Mouse (Mus musculus) G1E (cell line): ENCODE results near the gene Ino80b. TPM values are rescaled to one million over a fixed set of nuclear protein-coding genes. Genes with fewer than 3 reads are reported as not detected.

Experiments
- ATAC-seq: 2 replicates; pipeline ENCODE4 v1.8.0; 2016; ENCODE audit warnings: mild to moderate bottlenecking; ENCODE audit not compliant: insufficient number of reproducible peaks, poor library complexity, low FRiP score, severe bottlenecking; ENCODE audit errors: extremely low read depth
- DNase-seq: peaks from one replicate; pipeline ENCODE4 v3.0.0; 2012; ENCODE audit warnings: low spot score
- H3K27me3 ChIP-seq: 2 replicates; pipeline ENCODE4 v1.6.1; 2012; ENCODE audit warnings: mild to moderate bottlenecking, low read length, inconsistent platforms; ENCODE audit not compliant: insufficient read depth
- H3K36me3 ChIP-seq: replicated peaks from 2 replicates; pipeline ENCODE3; 2012; ENCODE audit warnings: mild to moderate bottlenecking, inconsistent platforms
- H3K4me1 ChIP-seq: 2 replicates; pipeline ENCODE4 v1.6.1; 2012; ENCODE audit warnings: low read depth, low read length, inconsistent platforms, mixed read lengths; ENCODE audit not compliant: insufficient read depth
- H3K4me3 ChIP-seq: 2 replicates; pipeline ENCODE4 v1.5.1; 2012; ENCODE audit warnings: low read depth, mild to moderate bottlenecking, inconsistent platforms, low read length, moderate library complexity, mixed read lengths
- H3K9me3 ChIP-seq: replicated peaks from 2 replicates; pipeline ENCODE4 v1.6.1; 2012; ENCODE audit warnings: inconsistent platforms
- CTCF ChIP-seq: IDR thresholded peaks from 2 replicates; pipeline ENCODE4 v1.5.1; 2012; ENCODE audit warnings: low read depth, low read length, inconsistent platforms, mixed read lengths
- GATA1 ChIP-seq: IDR thresholded peaks from 2 replicates; pipeline ENCODE4 v1.6.1; 2012; ENCODE audit warnings: borderline replicate concordance, low read length, inconsistent platforms, mixed read lengths
- GATA2 ChIP-seq: IDR thresholded peaks from 2 replicates; pipeline ENCODE4 v1.6.1; 2012; ENCODE audit warnings: low read depth, low read length, inconsistent platforms, borderline replicate concordance
- POLR2AphosphoS5 ChIP-seq: IDR thresholded peaks from 2 replicates; pipeline ENCODE4 v1.6.1; 2012; ENCODE audit warnings: low read depth, low read length, inconsistent platforms; ENCODE audit not compliant: insufficient replicate concordance
- TAL1 ChIP-seq: conservative IDR thresholded peaks from 2 replicates; pipeline ENCODE4 v1.6.1; 2012; ENCODE audit warnings: low read depth, low read length, inconsistent platforms, mixed read lengths
- polyA plus RNA-seq: library from polyadenylated mRNA; stranded (reverse); fragments of >175 nt; gene quantifications from 2 replicates; pipeline ENCODE4 v1.2.3, GENCODE M21; 2012
- total RNA-seq, 2 experiments: library from RNA; stranded (forward) in 1 of 2; stranded (reverse) in 1 of 2; fragments of 200-1000 nt in 1 of 2; fragments of >200 nt in 1 of 2; fragmentation: Nextera tagmentation in 1 of 2; gene quantifications; 2 replicates each; pipeline ENCODE4 v1.2.3; 2014 to 2017

The Ino80b gene
- total and polyA plus RNA-seq, 3 experiments, result 19.7 to 121 (median 21.1) TPM

GRCm38 (mm10) chr6:83115682-83116372 lies 9.4 kb downstream of the Ino80b start:
- Histone ChIP-seq H3K9me3 (no peaks in the 10 kb centered on the region), H3K4me3 (peak overlapping the region; percentile 94), H3K4me1 (peaks cover 81% of the 10 kb centered on the region), H3K36me3 (peaks cover 70% of the 10 kb centered on the region), H3K27me3 (no peaks in the 10 kb centered on the region)
- TF ChIP-seq GATA2 (no peak), POLR2AphosphoS5 (no peak), CTCF (no peak), TAL1 (no peak), GATA1 (no peak)
- ATAC-seq, result no peak
- DNase-seq, result peak; percentile 44

GRCm38 (mm10) chr6:83115011-83115671 lies 10.1 kb downstream of the Ino80b start, which contains the start of gene Mogs:
Gene Mogs, plus strand, starts transcription at chr6:83115496.
- DNase-seq (peak; percentile 96), ATAC-seq (peak; percentile 69)
- TF ChIP-seq CTCF, result no peak
- peaks cover 75% of the 10 kb centered on the region for H3K36me3 ChIP-seq
- H3K9me3 ChIP-seq, result no peaks in the 10 kb centered on the region
- H3K4me3 ChIP-seq, result peak within 1 kb of the TSS; percentile 94
- H3K4me1 ChIP-seq, result peaks cover 82% of the 10 kb centered on the region
- no peaks in the 10 kb centered on the region for H3K27me3 ChIP-seq

- TF ChIP-seq GATA2 (no peak), POLR2AphosphoS5 (no peak), CTCF (no peak), TAL1 (no peak), GATA1 (no peak)
- DNase-seq (no peak), ATAC-seq (no peak)
- H3K36me3 ChIP-seq, result peaks cover 66% of the 10 kb centered on the region
- no peak overlapping the region for H3K4me3 ChIP-seq
- no peaks in the 10 kb centered on the region for H3K9me3 ChIP-seq
- H3K27me3 ChIP-seq, result no peaks in the 10 kb centered on the region
- H3K4me1 ChIP-seq, result peaks cover 70% of the 10 kb centered on the region
Measured at GRCm38 (mm10) chr6:83111510-83112136, 13.6 kb downstream of the Ino80b start.

GRCm38 (mm10) chr6:83108762-83109668 lies 16.2 kb downstream of the Ino80b start, which contains the start of gene Mrpl53:
Gene Mrpl53, plus strand, starts transcription at chr6:83109040.
- Histone ChIP-seq H3K4me3 (peak within 1 kb of the TSS; percentile 100), H3K9me3 (no peaks in the 10 kb centered on the region), H3K4me1 (peaks cover 57% of the 10 kb centered on the region), H3K27me3 (no peaks in the 10 kb centered on the region), H3K36me3 (peaks cover 81% of the 10 kb centered on the region)
- peak; percentile 86 for DNase-seq
- ATAC-seq, result peak; percentile 71
- peak; percentile 51; the same call in 1 of the 2 replicates for TF ChIP-seq POLR2AphosphoS5
- TF ChIP-seq CTCF, result no peak

GRCm38 (mm10) chr6:83107566-83108400 lies 17.4 kb downstream of the Ino80b start:
- Histone ChIP-seq H3K27me3 (no peaks in the 10 kb centered on the region), H3K4me3 (peak overlapping the region; percentile 100; the same call in 1 of the 2 replicates), H3K36me3 (peaks cover 82% of the 10 kb centered on the region), H3K4me1 (peaks cover 55% of the 10 kb centered on the region), H3K9me3 (no peaks in the 10 kb centered on the region)
- DNase-seq, result peak; percentile 75
- TF ChIP-seq CTCF, result peak; percentile 92
- TF ChIP-seq TAL1, result no peak
- ATAC-seq, result peak; percentile 50; the same call in 1 of the 2 replicates
